Mouse (Mus musculus) gastrocnemius, adult 2 months (tissue): Measurements from ENCODE around the gene Socs3. TPM values are rescaled to one million over a fixed set of nuclear protein-coding genes. Genes with fewer than 3 reads are reported as not detected.

Source experiments
- DNase-seq: peaks from one replicate; pipeline ENCODE4 v3.0.0; 2022
- H3K27ac ChIP-seq: fragments of 200-600 bp; 2 replicates; pipeline ENCODE4 v1.8.1; 2022; ENCODE audit warnings: mild to moderate bottlenecking
- H3K4me3 ChIP-seq: fragments of 200-600 bp; 2 replicates; pipeline ENCODE4 v1.8.1; 2022; ENCODE audit warnings: mild to moderate bottlenecking, moderate library complexity
- CTCF ChIP-seq: fragments of 200-600 bp; IDR thresholded peaks from 2 replicates; pipeline ENCODE4 v1.8.1; 2022; ENCODE audit warnings: antibody characterized with exemption, mild to moderate bottlenecking, moderate library complexity
- intact Hi-C: fragments of 180-260 bp; cut with DNase I; formaldehyde crosslinking; loops from one replicate; pipeline ENCODE4 v1.15.1; 2025
- total RNA-seq, 2 experiments: library from RNA; stranded (reverse); gene quantifications; 2 replicates each; pipeline ENCODE4 v1.2.3; 2021

Gene Socs3
- total RNA-seq, 2 experiments from 2014 or later: 1.7 to 10.1 TPM

- DNase-seq: no peak
- intact Hi-C loops: no loop called here
- TF ChIP-seq CTCF: no peak
- peak overlapping the region; percentile 34 for H3K4me3 ChIP-seq
- peak overlapping the region; percentile 85 for H3K27ac ChIP-seq
Observed at GRCm38 (mm10) chr11:117939004-117939730, 30.7 kb downstream of the Socs3 start.

- DNase-seq: peak; percentile 80
- peak overlapping the region; percentile 29 for H3K4me3 ChIP-seq
- intact Hi-C loops: no loop called here
- TF ChIP-seq CTCF: no peak
- H3K27ac ChIP-seq: peak overlapping the region; percentile 76
Observed at GRCm38 (mm10) chr11:117936202-117936601, 33.6 kb downstream of the Socs3 start.

- DNase-seq: peak; percentile 80
- intact Hi-C loops: no loop called here
- TF ChIP-seq CTCF: no peak
- H3K4me3 ChIP-seq: peak overlapping the region; percentile 29
- H3K27ac ChIP-seq: peak overlapping the region; percentile 76
Observed at GRCm38 (mm10) chr11:117935616-117936015, 34.2 kb downstream of the Socs3 start.

DNA sequence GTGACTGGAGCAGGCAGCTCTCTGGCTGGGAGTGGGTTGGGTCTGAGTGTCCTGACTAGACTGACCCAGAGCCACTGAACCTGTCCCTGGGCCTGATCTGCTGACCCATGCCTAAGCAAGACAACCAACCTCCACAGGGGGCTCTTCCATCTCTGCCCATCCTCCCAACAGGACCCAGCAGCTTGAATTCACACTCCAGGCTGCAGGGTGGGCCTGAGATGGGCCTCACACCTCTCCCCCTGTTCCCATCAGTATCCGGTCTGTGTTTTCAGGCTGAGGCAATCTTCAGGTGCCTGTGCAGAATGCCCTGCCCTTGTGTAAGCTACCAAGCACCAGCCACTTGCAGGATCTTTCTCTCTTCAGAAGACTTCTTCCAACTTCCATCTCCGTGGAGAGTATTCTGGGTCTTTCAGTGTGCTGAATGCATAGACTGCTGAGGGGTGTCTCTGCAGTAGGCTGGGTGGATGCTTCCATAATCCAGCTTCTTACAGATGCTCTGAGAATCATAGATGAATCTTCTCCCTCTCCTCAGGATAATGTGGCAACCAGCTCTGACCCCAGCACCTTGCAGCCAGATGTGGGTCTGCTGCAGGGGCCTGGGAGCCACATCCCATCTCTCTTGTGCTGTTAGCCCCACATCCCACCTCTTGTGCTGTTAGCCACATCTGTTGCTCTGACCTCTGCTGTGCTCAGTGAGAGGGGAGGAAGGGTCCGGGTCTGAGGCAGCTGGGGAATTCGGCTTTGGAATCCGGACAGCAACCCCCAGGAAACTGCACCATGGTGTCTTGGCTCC, 35.1 kb downstream of the Socs3 start:
- DNase-seq: no peak

DNA sequence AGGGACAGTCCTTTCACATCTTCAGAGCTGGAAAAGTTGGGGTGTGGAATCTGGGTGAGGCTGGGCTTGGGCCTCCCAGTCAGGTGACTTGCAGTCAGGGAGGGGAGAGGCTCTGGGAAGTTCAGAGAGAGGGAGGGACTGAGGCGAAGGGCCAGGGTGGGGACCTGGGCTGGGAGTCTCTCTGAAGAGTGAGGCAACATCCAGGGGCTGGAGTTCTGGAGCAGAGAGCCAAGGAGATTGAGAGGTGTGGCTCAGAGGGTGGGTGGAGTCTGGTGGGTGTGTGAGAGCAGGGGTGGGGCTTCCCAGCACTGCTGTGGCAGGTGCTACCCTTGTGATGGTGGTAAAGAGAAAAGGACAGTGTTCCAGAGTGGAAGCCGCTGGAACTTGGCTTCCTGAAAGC, 35.7 kb downstream of the Socs3 start:
- Histone ChIP-seq H3K27ac (peak overlapping the region; percentile 76), H3K4me3 (no peak overlapping the region)
- intact Hi-C loops: loop anchor here (5.0 kb wide), 1 partner anchor 33 kb away; no protein-coding TSS in a partner anchor
- TF ChIP-seq CTCF: no peak
- DNase-seq: peak; percentile 89

More for the DNA sequence above, 35.1 kb downstream of the Socs3 start:
- H3K27ac ChIP-seq: peak overlapping the region; percentile 76
- TF ChIP-seq CTCF: no peak
- no peak overlapping the region for H3K4me3 ChIP-seq
- intact Hi-C loops: loop anchor here (5.0 kb wide), 1 partner anchor 33 kb away; no protein-coding TSS in a partner anchor

- TF ChIP-seq CTCF: no peak
- intact Hi-C loops: loop anchor here (5.0 kb wide), 1 partner anchor 35 kb away; no protein-coding TSS in a partner anchor
Observed at GRCm38 (mm10) chr11:117932195-117932594, 37.7 kb downstream of the Socs3 start.

DNA sequence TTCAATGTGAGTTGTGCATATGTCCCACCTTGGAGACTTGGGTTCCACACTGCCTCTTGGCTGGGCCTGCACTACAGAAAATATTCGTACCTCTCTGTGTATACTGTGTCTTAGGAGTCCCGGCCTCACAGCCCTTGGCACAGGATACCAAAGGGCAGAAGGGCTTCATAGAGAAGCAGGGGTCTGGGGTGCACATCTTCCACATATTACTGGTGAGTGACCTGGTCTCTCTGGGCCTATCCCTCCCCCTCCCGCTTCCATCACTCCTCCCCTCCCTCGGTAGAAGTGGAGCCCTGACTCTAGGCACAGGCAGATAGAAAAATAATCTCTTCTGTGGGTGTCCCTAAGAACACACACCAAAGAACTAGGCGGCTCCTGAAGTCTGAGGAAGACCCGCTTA, 38.3 kb downstream of the Socs3 start:
- no peak for DNase-seq
- intact Hi-C loops: loop anchor here (5.0 kb wide), 1 partner anchor 36 kb away; no protein-coding TSS in a partner anchor
- no peak for TF ChIP-seq CTCF
- H3K27ac ChIP-seq: peak overlapping the region; percentile 88
- H3K4me3 ChIP-seq: no peak overlapping the region

More at GRCm38 (mm10) chr11:117932195-117932594, 37.7 kb downstream of the Socs3 start:
- DNase-seq: peak; percentile 79
- H3K27ac ChIP-seq: peak overlapping the region; percentile 88
- no peak overlapping the region for H3K4me3 ChIP-seq

GRCm38 (mm10) chr11:117930781-117931338, 39.0 kb downstream of the Socs3 start:
- TF ChIP-seq CTCF: no peak
- Histone ChIP-seq H3K27ac (peak overlapping the region; percentile 88), H3K4me3 (peak overlapping the region; percentile 73)
- DNase-seq: peak; percentile 92
- intact Hi-C loops: loop anchor here (5.0 kb wide), 1 partner anchor 36 kb away; no protein-coding TSS in a partner anchor

- TF ChIP-seq CTCF: no peak
- no peak overlapping the region for H3K4me3 ChIP-seq
- no peak overlapping the region for H3K27ac ChIP-seq
- intact Hi-C loops: no loop called here
- no peak for DNase-seq
Observed at GRCm38 (mm10) chr11:117925541-117925940, 44.3 kb downstream of the Socs3 start.

- H3K27ac ChIP-seq: no peak overlapping the region
- DNase-seq: no peak
- no peak for TF ChIP-seq CTCF
- intact Hi-C loops: no loop called here
- H3K4me3 ChIP-seq: no peak overlapping the region
Observed at GRCm38 (mm10) chr11:117924466-117924865, 45.4 kb downstream of the Socs3 start.

DNA sequence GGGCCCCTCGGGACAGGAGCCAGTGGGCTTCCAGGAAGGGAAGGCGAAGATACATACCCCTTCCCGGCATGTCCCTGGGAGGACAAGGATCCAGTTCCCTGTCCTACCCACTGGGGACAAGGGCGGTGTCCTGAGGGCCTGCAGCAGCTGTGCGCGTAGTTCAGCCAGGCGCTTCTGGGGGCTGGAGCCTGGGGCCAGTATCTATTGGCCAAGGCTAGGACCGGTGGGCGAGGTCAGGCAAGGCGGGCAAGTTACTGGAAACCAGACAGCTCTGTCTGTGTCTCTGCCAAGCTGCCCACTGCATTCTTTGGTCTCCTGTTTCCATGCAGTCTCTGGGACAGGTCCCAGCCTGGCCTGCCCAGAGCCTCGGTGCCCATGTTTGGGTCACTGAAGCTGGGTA, 46.6 kb downstream of the Socs3 start:
- no peak for TF ChIP-seq CTCF
- peak overlapping the region; percentile 88 for H3K27ac ChIP-seq
- peak; percentile 82 for DNase-seq
- intact Hi-C loops: no loop called here
- H3K4me3 ChIP-seq: no peak overlapping the region; the same call in 1 of the 2 replicates

DNA sequence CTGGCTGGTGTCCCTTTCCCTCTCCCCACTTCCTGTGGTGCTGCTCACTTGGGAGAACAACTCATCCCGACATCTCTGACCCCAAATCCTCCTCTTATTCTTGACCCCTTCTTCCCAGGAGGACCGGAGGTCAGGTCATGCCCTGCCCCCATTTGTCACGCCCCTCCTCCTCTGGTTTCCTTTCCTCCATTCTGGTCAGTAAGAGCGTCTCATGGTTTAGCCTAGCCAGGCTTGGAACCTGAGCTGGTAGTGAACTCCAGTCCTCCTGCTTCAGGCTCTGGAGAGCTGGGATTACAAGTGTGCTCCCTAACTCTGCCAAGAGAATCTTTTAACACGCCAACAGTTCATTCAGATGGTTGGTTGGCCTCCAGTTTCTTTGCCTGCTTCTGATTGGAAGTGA, 50.6 kb downstream of the Socs3 start:
- peak; percentile 62 for DNase-seq
- H3K4me3 ChIP-seq: no peak overlapping the region
- intact Hi-C loops: no loop called here
- no peak for TF ChIP-seq CTCF
- H3K27ac ChIP-seq: peak overlapping the region; percentile 56
